In the genomic region with DNA sequence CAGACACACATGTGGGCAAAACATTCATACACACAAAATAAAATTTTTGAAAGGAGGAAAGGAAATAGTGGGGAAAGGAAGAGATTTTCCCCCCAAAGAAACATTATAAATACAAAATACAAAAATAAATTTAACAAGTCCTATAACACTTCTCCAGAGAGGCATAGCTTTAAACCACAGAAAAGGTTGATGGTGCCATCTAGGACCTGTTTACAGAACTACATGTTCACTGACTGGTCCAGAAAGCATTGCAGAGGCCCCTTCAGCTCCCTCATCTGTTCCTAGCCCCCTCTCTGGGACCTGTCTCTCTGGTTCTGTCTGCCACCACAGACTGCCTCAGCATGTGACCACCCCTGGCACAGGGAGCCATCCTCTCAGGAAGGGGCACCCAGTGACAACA, we compare ENCODE assay signal across 15 mouse cellular contexts. TPM values are rescaled to one million over a fixed set of nuclear protein-coding genes. Genes with fewer than 3 reads are reported as not detected.
DNase-seq lines count a peak whose midpoint lies in the region; ATAC-seq and TF ChIP-seq lines count a peak whose summit lies in the region.
"Had no signal": no experiment of that assay in that cellular context is flagged by ENCODE, and none has a peak within 500 bp of the region (broad histone marks: within the 10 kb centered on the region; RNA-seq: fewer than 3 reads in every experiment).

No protein-coding gene starts in this region.

- H3K27ac ChIP-seq in CH12.LX (ENCODE audit: insufficient read depth, low read depth): no peak overlapping the region
- H3K27ac ChIP-seq: embryonic facial prominence, embryonic 10.5 days; forebrain, embryonic 12.5 days; hindbrain, embryonic 12.5 days; kidney, embryonic 15.5 days; liver, embryonic 15.5 days; midbrain, embryonic 15.5 days had no signal

- no peaks in the 10 kb centered on the region for H3K79me2 ChIP-seq in CH12.LX (replicated peaks; ENCODE audit: control insufficient read depth, extremely low read depth, insufficient read depth, poor library complexity, severe bottlenecking)

- peaks cover 6% of the 10 kb centered on the region for H3K9me3 ChIP-seq in CH12.LX (replicated peaks; ENCODE audit: low read length)
- H3K9me3 ChIP-seq: embryonic facial prominence, embryonic 10.5 days; forebrain, embryonic 12.5 days; hindbrain, embryonic 12.5 days; kidney, embryonic 15.5 days; liver, embryonic 15.5 days; midbrain, embryonic 15.5 days had no signal

- dilution Hi-C loops in CH12.LX (cut with MboI; ENCODE audit: extremely low pct_ligation_motif_present, extremely low pct_unique_long_range_greater_than_20kb, low sequenced_read_pairs): no loop called here

- H3K4me3 ChIP-seq in lung, adult 2 months (replicated peaks; ENCODE audit: extremely low read depth, low read depth, low read length): no peak overlapping the region
- H3K4me3 ChIP-seq in CH12.LX (replicated peaks in 1 of 3; ENCODE audit: low read depth in 2 of 3, low read length in 2 of 3, poor library complexity in 1 of 3): no peak overlapping the region
- H3K4me3 ChIP-seq: embryonic facial prominence, embryonic 10.5 days; forebrain, embryonic 12.5 days; hindbrain, embryonic 12.5 days; kidney, embryonic 15.5 days; liver, embryonic 15.5 days; midbrain, embryonic 15.5 days had no signal

- H3K36me3 ChIP-seq in CH12.LX (replicated peaks in 1 of 2; ENCODE audit: control insufficient read depth in 1 of 2, insufficient read depth in 1 of 2, low read length in 1 of 2): no peaks in the 10 kb centered on the region
- H3K36me3 ChIP-seq: embryonic facial prominence, embryonic 10.5 days; forebrain, embryonic 12.5 days; hindbrain, embryonic 12.5 days; kidney, embryonic 15.5 days; liver, embryonic 15.5 days; midbrain, embryonic 15.5 days had no signal

- no peak for TF ChIP-seq EP300 in CH12.LX (IDR thresholded peaks at IDR 0.05; ENCODE audit: low read length)

- no peak for TF ChIP-seq POLR2A in lung, adult 2 months (IDR thresholded peaks at IDR 0.05; ENCODE audit: borderline replicate concordance, extremely low read depth, low read depth, low read length)
- TF ChIP-seq POLR2A in CH12.LX (IDR thresholded peaks at IDR 0.05; ENCODE audit: low read depth, low read length): no peak

- TF ChIP-seq RAD21 in CH12.LX (IDR thresholded peaks at IDR 0.05; ENCODE audit: low read depth, low read length): peak; percentile 78

- DNase-seq in heart, adult 11 months: peak; percentile 85
- DNase-seq in heart, adult 9 months (ENCODE audit: low spot score in 2 of 2): no peak
- no peak for DNase-seq in lung, adult 2 months
- DNase-seq in lung, postnatal 25 days (ENCODE audit: low spot score): no peak
- DNase-seq in CH12.LX (ENCODE audit: extremely low read depth): peak; percentile 9
- peak; percentile 4 for DNase-seq in fibroblast of lung, adult 2 months (ENCODE audit: low read depth)
- DNase-seq: heart, adult 18-20 months; right cerebral cortex, postnatal 4 days had no signal

- H3K9ac ChIP-seq in CH12.LX (ENCODE audit: insufficient read depth, low read depth): no peak overlapping the region
- H3K9ac ChIP-seq: forebrain, embryonic 12.5 days; hindbrain, embryonic 12.5 days; kidney, embryonic 15.5 days; liver, embryonic 15.5 days; midbrain, embryonic 15.5 days had no signal

- H3K27me3 ChIP-seq in CH12.LX (replicated peaks): peaks cover 32% of the 10 kb centered on the region
- H3K27me3 ChIP-seq: forebrain, embryonic 12.5 days; hindbrain, embryonic 12.5 days; kidney, embryonic 15.5 days; liver, embryonic 15.5 days; midbrain, embryonic 15.5 days had no signal

- no peak overlapping the region for H3K4me2 ChIP-seq in CH12.LX (ENCODE audit: insufficient read depth, low read depth, poor library complexity, severe bottlenecking)
- H3K4me2 ChIP-seq: forebrain, embryonic 12.5 days; hindbrain, embryonic 12.5 days; kidney, embryonic 15.5 days; liver, embryonic 15.5 days; midbrain, embryonic 15.5 days had no signal

- ATAC-seq in granulocyte monocyte progenitor cell, adult 5-6 weeks (replicated peaks; ENCODE audit: poor library complexity, severe bottlenecking): no peak
- ATAC-seq: midbrain, embryonic 15.5 days had no signal

- in situ Hi-C loops in CH12.LX (cut with MboI; ENCODE audit: low pct_ligation_motif_present, low pct_unique_long_range_greater_than_20kb, low sequenced_read_pairs): loop anchor here (5.0 to 25.0 kb wide), 2 partner anchors 109 to 544 kb away; no protein-coding TSS in a partner anchor

- H3K4me1 ChIP-seq in lung, adult 2 months (ENCODE audit: control insufficient read depth, insufficient read depth, low read length): no peaks in the 10 kb centered on the region
- H3K4me1 ChIP-seq in CH12.LX (ENCODE audit: control insufficient read depth in 1 of 2, insufficient read depth in 2 of 2): no peaks in the 10 kb centered on the region
- H3K4me1 ChIP-seq: embryonic facial prominence, embryonic 10.5 days; forebrain, embryonic 12.5 days; hindbrain, embryonic 12.5 days; kidney, embryonic 15.5 days; midbrain, embryonic 15.5 days had no signal

- TF ChIP-seq CTCF in lung, adult 2 months (IDR thresholded peaks at IDR 0.05; ENCODE audit: insufficient read depth, low read length): peak; percentile 25; the same call in 1 of the 2 replicates
- TF ChIP-seq CTCF in CH12.LX (conservative IDR thresholded peaks at IDR 0.05 in 1 of 2, IDR thresholded peaks at IDR 0.05 in 1 of 2; ENCODE audit: low read depth in 2 of 2, low read length in 2 of 2): peak in 1 of 2 experiments; percentile 72; a peak in 2 of 4 replicates

TF ChIP-seq in CH12.LX, 34 proteins besides CTCF, POLR2A, EP300 and RAD21:
- TF ChIP-seq BHLHE40 (IDR thresholded peaks at IDR 0.05; ENCODE audit: low read depth, low read length) (no peak), MYC (IDR thresholded peaks at IDR 0.05; ENCODE audit: low read depth, low read length) (no peak), SMC3 (IDR thresholded peaks at IDR 0.05; ENCODE audit: low read depth, low read length) (peak; percentile 65), ZC3H11A (IDR thresholded peaks at IDR 0.05; ENCODE audit: low read depth, low read length) (peak; percentile 21; the same call in 1 of the 2 replicates)
TF ChIP-seq in CH12.LX: peak in this region for 2.

RNA-seq across cellular contexts. Expression of a gene that starts 1.2 kb away (rescaled TPM):
- 34.2 and 45.5 TPM in 2 replicates for polyA plus RNA-seq in lung, adult 2 months (2012; rRNA removed)
- total RNA-seq in CH12.LX (2012; rRNA removed) (14.7 and 23.4 TPM in 2 replicates), CH12.LX (2014; rRNA removed) (9.3 and 9.9 TPM in 2 replicates)
- polyA plus RNA-seq in CH12.LX (2012; ENCODE audit: insufficient read length, low read depth): 30.1 and 31.8 TPM in 2 replicates
- 46.4 and 67.3 TPM in 2 replicates for total RNA-seq in granulocyte monocyte progenitor cell, adult 5-6 weeks (2014; fragmentation: Nextera tagmentation)
- total RNA-seq in granulocyte monocyte progenitor cell, adult 5-6 weeks (2017): 72.6 and 73.2 TPM in 2 replicates

RNA-seq across cellular contexts. Expression of a gene that starts 41.4 kb away (rescaled TPM):
- 4.7 TPM in 2 replicates for polyA plus RNA-seq in lung, adult 2 months (2012; rRNA removed)
- total RNA-seq in CH12.LX (2012; rRNA removed): not detected in 2 replicates
- total RNA-seq in CH12.LX (2014; rRNA removed): not detected in 2 replicates
- not detected in 2 replicates for polyA plus RNA-seq in CH12.LX (2012; ENCODE audit: insufficient read length, low read depth)
- not detected in 2 replicates for total RNA-seq in granulocyte monocyte progenitor cell, adult 5-6 weeks (2014; fragmentation: Nextera tagmentation)
- not detected in 2 replicates for total RNA-seq in granulocyte monocyte progenitor cell, adult 5-6 weeks (2017)
- total RNA-seq: heart, adult 18-20 months had no signal

Comparison
In these comparisons a context has a peak if more than half of its experiments do, and no peak if none do; other contexts are left out.
1. DNase-seq: peak in heart, adult 11 months (single experiment), CH12.LX (single experiment) and fibroblast of lung, adult 2 months (single experiment); none in heart, adult 9 months (0 of 2), lung, adult 2 months (single experiment) and lung, postnatal 25 days (single experiment).